Mouse (Mus musculus): Measurements from ENCODE around the gene Rsph6a.

- TF ChIP-seq CTCF (IDR thresholded peaks at IDR 0.05; ENCODE audit: borderline replicate concordance, insufficient read depth, low read length) (no peak), POLR2A (IDR thresholded peaks at IDR 0.05; ENCODE audit: low read depth, low read length) (peak; percentile 63)
These were observed 30.4 kb upstream of the Rsph6a start, which contains the start of gene Sympk for GRCm38 (mm10) chr7:19024096-19024506.

All from embryonic fibroblast, embryonic 13.5 days (primary cell).